Mouse (Mus musculus) spleen, postnatal 10 days (tissue): ENCODE data around the gene Scaf1.

Source experiments
- DNase-seq, 2 experiments: peaks; one replicate each; pipeline ENCODE4 v3.0.0; 2021 to 2022; ENCODE audit warnings: low spot score in 2 of 2

The Scaf1 gene

GRCm38 (mm10) chr7:44954091-44954885, 61.9 kb downstream of the Scaf1 start:
- no peak for DNase-seq

- no peak for DNase-seq
These were observed 62.6 kb downstream of the Scaf1 start for GRCm38 (mm10) chr7:44953561-44953960.
